Mouse (Mus musculus) MEL (cell line): ENCODE data around the gene Casz1. TPM values are rescaled to one million over a fixed set of nuclear protein-coding genes. Genes with fewer than 3 reads are reported as not detected.

ENCODE experiments used
- DNase-seq: peaks from one replicate; pipeline ENCODE4 v3.0.0; 2011; ENCODE audit warnings: low read depth, low spot score
- H3K27ac ChIP-seq: 2 replicates; pipeline ENCODE4 v1.5.1; 2012; ENCODE audit warnings: low read depth, mild to moderate bottlenecking, control low read depth, low read length, moderate library complexity; ENCODE audit not compliant: control insufficient read depth
- H3K27me3 ChIP-seq, 2 experiments: fragments of 150-350 bp in 1 of 2; sonication (generic) in 1 of 2; 2 replicates each; pipeline ENCODE4 v1.6.1; 2012; ENCODE audit warnings: low read length in 2 of 2, mild to moderate bottlenecking in 2 of 2, improper control_type of control experiment in 1 of 2, moderate library complexity in 1 of 2; ENCODE audit not compliant: insufficient read depth in 2 of 2, control insufficient read depth in 1 of 2
- H3K36me3 ChIP-seq, 2 experiments: 2 replicates each; pipeline ENCODE4 v1.6.1; 2012 to 2014; ENCODE audit warnings: low read length in 2 of 2, improper control_type of control experiment in 1 of 2, inconsistent platforms in 1 of 2, mild to moderate bottlenecking in 1 of 2; ENCODE audit not compliant: insufficient read depth in 2 of 2, control insufficient read depth in 1 of 2
- H3K4me1 ChIP-seq, 2 experiments: fragments of 150-350 bp in 1 of 2; sonication (generic) in 1 of 2; 2 replicates each; pipeline ENCODE4 v1.6.1; 2012; ENCODE audit warnings: low read length in 2 of 2, improper control_type of control experiment in 1 of 2, mild to moderate bottlenecking in 1 of 2; ENCODE audit not compliant: insufficient read depth in 2 of 2, control insufficient read depth in 1 of 2
- H3K4me3 ChIP-seq, 2 experiments: fragments of 150-350 bp in 1 of 2; sonication (generic) in 1 of 2; 2 replicates each; pipeline ENCODE4 v1.5.1; 2012; ENCODE audit warnings: low read depth in 2 of 2, low read length in 2 of 2, mild to moderate bottlenecking in 2 of 2, moderate library complexity in 2 of 2, control low read depth in 1 of 2, improper control_type of control experiment in 1 of 2; ENCODE audit not compliant: control insufficient read depth in 1 of 2, insufficient read depth in 1 of 2
- H3K79me2 ChIP-seq: 2 replicates; pipeline ENCODE4 v1.6.1; 2012; ENCODE audit warnings: mild to moderate bottlenecking, low read length, moderate library complexity; ENCODE audit not compliant: control insufficient read depth, poor library complexity, insufficient read depth
- H3K9ac ChIP-seq: 2 replicates; pipeline ENCODE4 v1.6.1; 2012; ENCODE audit warnings: low read depth, mild to moderate bottlenecking, control low read depth, low read length, moderate library complexity; ENCODE audit not compliant: control insufficient read depth, poor library complexity, severe bottlenecking
- H3K9me3 ChIP-seq: fragments of 150-350 bp; sonication (generic); replicated peaks from 2 replicates; pipeline ENCODE4 v1.6.1; 2012; ENCODE audit warnings: mild to moderate bottlenecking, low read length, improper control_type of control experiment, moderate library complexity; ENCODE audit not compliant: insufficient read depth
- BHLHE40 ChIP-seq: IDR thresholded peaks from 2 replicates; pipeline ENCODE4 v1.6.1; 2012; ENCODE audit warnings: low read depth, mild to moderate bottlenecking, inconsistent platforms, low read length, improper control_type of control experiment, borderline replicate concordance
- CHD1 ChIP-seq: IDR thresholded peaks from 2 replicates; pipeline ENCODE4 v1.6.1; 2012; ENCODE audit warnings: low read depth, mild to moderate bottlenecking, inconsistent platforms, low read length, improper control_type of control experiment
- CHD2 ChIP-seq: IDR thresholded peaks from 2 replicates; pipeline ENCODE4 v1.6.1; 2011; ENCODE audit warnings: low read length, improper control_type of control experiment
- CTCF ChIP-seq, 3 experiments: IDR thresholded peaks in 2 of 3; conservative IDR thresholded peaks in 1 of 3; 2 replicates each; pipeline ENCODE4 v1.5.1; 2011 to 2012; ENCODE audit warnings: low read length in 3 of 3, low read depth in 2 of 3, mild to moderate bottlenecking in 2 of 3, improper control_type of control experiment in 1 of 3, inconsistent platforms in 1 of 3, mixed read lengths in 1 of 3, moderate library complexity in 1 of 3; ENCODE audit not compliant: control insufficient read depth in 1 of 3, insufficient read depth in 1 of 3, poor library complexity in 1 of 3, severe bottlenecking in 1 of 3
- ELF1 ChIP-seq: IDR thresholded peaks from 2 replicates; pipeline ENCODE4 v1.6.1; 2014; ENCODE audit warnings: low read depth, mild to moderate bottlenecking, inconsistent platforms, low read length, improper control_type of control experiment, moderate library complexity
- EP300 ChIP-seq, 2 experiments: IDR thresholded peaks; 2 replicates each; pipeline ENCODE4 v1.6.1; 2011; ENCODE audit warnings: improper control_type of control experiment in 2 of 2, low read length in 2 of 2, low read depth in 1 of 2, mild to moderate bottlenecking in 1 of 2
- GABPA ChIP-seq: IDR thresholded peaks from 2 replicates; pipeline ENCODE4 v1.6.1; 2012; ENCODE audit warnings: low read depth, mild to moderate bottlenecking, inconsistent platforms, low read length, improper control_type of control experiment, moderate library complexity
- HCFC1 ChIP-seq: IDR thresholded peaks from 2 replicates; pipeline ENCODE4 v1.6.1; 2012; ENCODE audit warnings: low read depth, mild to moderate bottlenecking, inconsistent platforms, low read length, improper control_type of control experiment, moderate library complexity
- MAFK ChIP-seq: IDR thresholded peaks from 2 replicates; pipeline ENCODE4 v1.6.1; 2011; ENCODE audit warnings: low read depth, mild to moderate bottlenecking, low read length, improper control_type of control experiment, borderline replicate concordance
- MAX ChIP-seq: IDR thresholded peaks from 2 replicates; pipeline ENCODE4 v1.6.1; 2011; ENCODE audit warnings: low read length, improper control_type of control experiment
- MAZ ChIP-seq: IDR thresholded peaks from 2 replicates; pipeline ENCODE4 v1.6.1; 2012; ENCODE audit warnings: low read depth, mild to moderate bottlenecking, inconsistent platforms, low read length, improper control_type of control experiment
- MXI1 ChIP-seq: IDR thresholded peaks from 2 replicates; pipeline ENCODE4 v1.6.1; 2011; ENCODE audit warnings: mild to moderate bottlenecking, low read depth, low read length, improper control_type of control experiment
- NELFE ChIP-seq: IDR thresholded peaks from 2 replicates; pipeline ENCODE4 v1.6.1; 2011; ENCODE audit warnings: low read depth, low read length, improper control_type of control experiment
- POLR2AphosphoS5 ChIP-seq: IDR thresholded peaks from 2 replicates; pipeline ENCODE4 v1.6.1; 2012; ENCODE audit warnings: low read depth, borderline replicate concordance, mild to moderate bottlenecking, inconsistent platforms, low read length, moderate library complexity, mixed read lengths
- RAD21 ChIP-seq: IDR thresholded peaks from 2 replicates; pipeline ENCODE4 v1.6.1; 2011; ENCODE audit warnings: mild to moderate bottlenecking, low read depth, low read length, improper control_type of control experiment
- SMC3 ChIP-seq: IDR thresholded peaks from 2 replicates; pipeline ENCODE4 v1.6.1; 2011; ENCODE audit warnings: low read depth, low read length, improper control_type of control experiment
- TAL1 ChIP-seq: IDR thresholded peaks from 2 replicates; pipeline ENCODE4 v1.6.1; 2012; ENCODE audit warnings: mild to moderate bottlenecking, inconsistent platforms, low read length, moderate library complexity, mixed read lengths
- UBTF ChIP-seq: IDR thresholded peaks from 2 replicates; pipeline ENCODE4 v1.6.1; 2012; ENCODE audit warnings: low read depth, mild to moderate bottlenecking, inconsistent platforms, low read length, improper control_type of control experiment, moderate library complexity, borderline replicate concordance; ENCODE audit not compliant: insufficient read depth
- USF1 ChIP-seq: IDR thresholded peaks from 2 replicates; pipeline ENCODE4 v1.6.1; 2014; ENCODE audit warnings: low read depth, mild to moderate bottlenecking, inconsistent platforms, low read length, improper control_type of control experiment, moderate library complexity
- USF2 ChIP-seq, 2 experiments: IDR thresholded peaks; 2 replicates each; pipeline ENCODE4 v1.6.1; 2011 to 2012; ENCODE audit warnings: improper control_type of control experiment in 2 of 2, low read length in 2 of 2, borderline replicate concordance in 1 of 2, inconsistent platforms in 1 of 2, low read depth in 1 of 2, mild to moderate bottlenecking in 1 of 2; ENCODE audit not compliant: insufficient read depth in 1 of 2
- polyA plus RNA-seq, 2 experiments: library from polyadenylated mRNA; stranded (reverse) in 1 of 2; unstranded in 1 of 2; fragments of >175 nt in 1 of 2; fragments of >200 nt in 1 of 2; gene quantifications; 2 replicates each; pipeline versions ENCODE4 v1.2.1 to v1.2.4; 2012; ENCODE audit warnings: low replicate concordance in 2 of 2, low read depth in 1 of 2; ENCODE audit not compliant: insufficient read length in 2 of 2, insufficient read depth in 1 of 2, missing spikeins in 1 of 2
- total RNA-seq: library from RNA; depleted of rRNA; stranded (reverse); fragments of 300-350 nt; gene quantifications from 2 replicates; pipeline ENCODE4 v1.2.3, GENCODE M21; 2012

The Casz1 gene
- total and polyA plus RNA-seq, 3 experiments, result 1.3 to 3.2 TPM; not detected in 1

DNA sequence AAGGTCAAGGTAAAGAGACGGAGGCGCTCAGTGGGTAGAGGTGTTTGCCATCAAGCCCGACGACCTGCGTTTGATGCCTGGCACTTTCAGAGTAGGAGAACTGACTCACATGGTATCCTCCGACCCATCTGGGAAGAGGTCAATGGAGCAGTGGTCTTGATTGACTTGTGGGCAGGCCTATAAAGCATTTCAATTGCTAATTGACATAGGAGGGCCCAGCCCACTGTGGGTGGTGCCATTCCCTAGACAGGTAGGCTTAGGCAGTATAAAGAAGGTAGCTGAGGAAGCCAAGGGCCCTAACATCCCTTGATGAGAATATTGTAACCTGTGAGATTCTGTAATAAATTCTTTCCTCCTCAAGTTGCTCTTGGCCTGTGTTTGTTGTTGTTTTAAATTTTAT lies 196.5 kb downstream of the Casz1 start:
- H3K4me3 ChIP-seq, result no peak overlapping the region
- TF ChIP-seq MAZ (no peak), USF2 (IDR thresholded peaks at IDR 0.05; ENCODE audit: borderline replicate concordance in 1 of 2, insufficient read depth in 1 of 2, low read depth in 1 of 2, low read length in 2 of 2) (no peak), POLR2AphosphoS5 (no peak), MXI1 (no peak), USF1 (no peak), TAL1 (no peak)
- no peak for DNase-seq
- H3K9ac ChIP-seq, result no peak overlapping the region
- no peaks in the 10 kb centered on the region for H3K79me2 ChIP-seq
- H3K9me3 ChIP-seq, result no peaks in the 10 kb centered on the region
- H3K4me1 ChIP-seq, result peaks cover 4% of the 10 kb centered on the region in 2 experiments; a peak in 2 of 4 replicates
- no peak overlapping the region for H3K27ac ChIP-seq
- H3K36me3 ChIP-seq, result peaks cover 0 to 6% of the 10 kb centered on the region in 2 experiments; a peak in 1 of 4 replicates
- no peaks in the 10 kb centered on the region for H3K27me3 ChIP-seq

DNA sequence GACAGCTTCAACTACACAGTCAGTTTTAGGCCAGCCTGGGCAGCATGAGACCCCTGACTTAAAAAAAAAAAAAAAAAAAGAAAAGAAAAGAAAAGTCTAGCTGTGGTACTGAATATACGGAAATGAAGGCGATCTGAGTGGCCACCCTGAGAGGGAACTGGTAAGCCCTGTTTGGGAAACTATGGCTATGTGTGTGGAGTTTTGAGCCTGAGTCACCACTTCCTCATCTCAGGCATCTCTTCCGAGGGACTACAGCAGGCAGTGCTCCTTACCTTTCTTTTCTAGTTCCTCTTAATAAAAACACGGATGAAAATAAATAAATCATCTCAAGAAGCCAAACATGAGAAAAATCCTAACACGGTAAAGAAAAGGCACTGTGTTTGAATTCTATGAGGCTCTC lies 197.3 kb downstream of the Casz1 start:
- H3K9ac ChIP-seq, result no peak overlapping the region
- no peak for DNase-seq
- no peaks in the 10 kb centered on the region for H3K27me3 ChIP-seq
- H3K36me3 ChIP-seq, result peaks cover 0 to 11% of the 10 kb centered on the region in 2 experiments; a peak in 2 of 4 replicates
- no peak overlapping the region for H3K27ac ChIP-seq
- no peak for TF ChIP-seq GABPA
- no peak for TF ChIP-seq NELFE
- TF ChIP-seq USF2 (IDR thresholded peaks at IDR 0.05; ENCODE audit: borderline replicate concordance in 1 of 2, insufficient read depth in 1 of 2, low read depth in 1 of 2, low read length in 2 of 2), result no peak
- TF ChIP-seq HCFC1, result no peak
- no peak for TF ChIP-seq EP300 (IDR thresholded peaks at IDR 0.05; ENCODE audit: low read depth in 1 of 2, low read length in 2 of 2)
- no peak for TF ChIP-seq ELF1
- TF ChIP-seq SMC3, result no peak
- no peak for TF ChIP-seq MAFK
- no peak for TF ChIP-seq MXI1
- no peak for TF ChIP-seq CHD1
- no peak for TF ChIP-seq BHLHE40
- TF ChIP-seq UBTF, result no peak
- no peak for TF ChIP-seq CTCF (IDR thresholded peaks at IDR 0.05 in 2 of 3, conservative IDR thresholded peaks at IDR 0.05 in 1 of 3; ENCODE audit: control insufficient read depth in 1 of 3, insufficient read depth in 1 of 3, low read depth in 2 of 3, low read length in 3 of 3, poor library complexity in 1 of 3, severe bottlenecking in 1 of 3)
- TF ChIP-seq CHD2, result no peak
- no peak for TF ChIP-seq TAL1
- no peak for TF ChIP-seq MAX
- no peak for TF ChIP-seq RAD21
- H3K4me1 ChIP-seq, result peaks cover 6 to 8% of the 10 kb centered on the region in 2 experiments; a peak in 2 of 4 replicates
- no peak overlapping the region for H3K4me3 ChIP-seq
- H3K9me3 ChIP-seq, result no peaks in the 10 kb centered on the region
- H3K79me2 ChIP-seq, result no peaks in the 10 kb centered on the region
